Mouse (Mus musculus): ENCODE results near the gene Kif2c. TPM values are rescaled to one million over a fixed set of nuclear protein-coding genes. Genes with fewer than 3 reads are reported as not detected.

Kif2c gene
- polyA plus RNA-seq (2014; fragmentation: Nextera tagmentation; extraction: Ambion mirVana): 7.2 and 16.0 TPM in 2 replicates

DNA sequence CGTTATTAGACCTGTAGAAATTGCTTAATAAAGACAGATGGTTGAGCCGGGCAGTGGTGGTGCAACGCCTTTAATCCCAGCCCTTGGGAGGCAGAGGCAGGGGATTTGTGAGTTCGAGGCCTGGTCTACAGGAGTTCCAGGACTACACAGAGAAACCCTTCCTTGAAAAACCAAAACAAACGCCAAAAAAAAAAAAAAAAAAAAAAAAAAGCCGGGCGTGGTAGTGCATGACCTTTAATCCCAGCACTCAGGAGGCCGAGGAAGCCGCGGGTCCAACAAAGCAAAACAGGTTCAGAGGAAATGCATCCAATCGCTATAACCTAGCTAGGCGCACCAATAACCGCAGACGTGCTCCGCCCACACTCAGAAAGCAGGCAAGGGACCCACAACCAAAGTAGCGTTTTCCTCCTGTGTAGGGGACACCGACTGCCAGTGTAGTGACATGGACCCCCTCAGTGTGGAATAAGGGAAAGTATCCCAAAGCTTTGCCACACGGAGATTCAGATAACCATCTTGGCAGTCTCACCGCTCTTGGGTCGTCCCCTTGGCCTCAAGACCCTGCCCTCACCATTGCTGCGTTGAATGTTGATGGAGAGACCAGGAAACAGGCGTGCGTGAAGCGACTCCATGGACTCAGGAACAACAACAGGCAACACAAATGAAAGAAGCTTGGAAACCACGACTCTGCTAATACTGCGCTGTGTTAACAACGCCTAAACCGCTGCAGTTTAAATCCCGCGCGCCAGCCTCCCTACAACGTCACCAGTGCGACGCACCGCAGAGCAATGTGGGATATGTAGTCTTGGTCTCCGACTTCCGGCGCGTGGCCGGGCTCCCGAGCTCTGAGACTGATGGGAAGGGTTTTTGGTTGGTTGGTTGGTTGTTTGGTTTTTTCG is at the start of gene Kif2c:
TSS of gene Kif2c (minus strand) at position 777 of the 896 bp plus-strand sequence.
- Histone ChIP-seq H3K4me3 (replicated peaks; ENCODE audit: low read depth, low read length) (peak within 1 kb of the TSS; percentile 38), H3K4me2 (ENCODE audit: low read length) (peak within 1 kb of the TSS; percentile 76), H3K36me3 (ENCODE audit: control insufficient read depth, insufficient read depth, low read length) (no peaks in the 10 kb centered on the region; the same call in 1 of the 2 replicates), H3K9ac (replicated peaks; ENCODE audit: low read length) (peak within 1 kb of the TSS; percentile 51; the same call in 1 of the 2 replicates), H3K4me1 (ENCODE audit: control insufficient read depth, insufficient read depth, low read length) (peaks cover 15% of the 10 kb centered on the region), H3K27me3 (ENCODE audit: control insufficient read depth, insufficient read depth, low read length) (no peaks in the 10 kb centered on the region), H3K27ac (replicated peaks; ENCODE audit: low read depth, low read length) (0 out of 2 replicates have a peak within 1 kb of the TSS, but pooled peaks have one; percentile 58), H3K9me3 (ENCODE audit: control insufficient read depth, low read length) (no peaks in the 10 kb centered on the region)
- under 1% methylated on average over 42 of the region's 42 CpGs for WGBS
- ATAC-seq (ENCODE audit: low FRiP score, low TSS enrichment): peak; percentile 96
- peak; percentile 97 for DNase-seq

- Histone ChIP-seq H3K27ac (replicated peaks; ENCODE audit: low read depth, low read length) (no peak overlapping the region), H3K4me3 (replicated peaks; ENCODE audit: low read depth, low read length) (no peak overlapping the region), H3K27me3 (ENCODE audit: control insufficient read depth, insufficient read depth, low read length) (no peaks in the 10 kb centered on the region), H3K36me3 (ENCODE audit: control insufficient read depth, insufficient read depth, low read length) (no peaks in the 10 kb centered on the region), H3K9ac (replicated peaks; ENCODE audit: low read length) (no peak overlapping the region), H3K4me1 (ENCODE audit: control insufficient read depth, insufficient read depth, low read length) (no peaks in the 10 kb centered on the region), H3K4me2 (ENCODE audit: low read length) (no peak overlapping the region), H3K9me3 (ENCODE audit: control insufficient read depth, low read length) (no peaks in the 10 kb centered on the region)
- no peak for ATAC-seq (ENCODE audit: low FRiP score, low TSS enrichment)
- WGBS: 85% methylated on average over 2 of the region's 2 CpGs
- no peak for DNase-seq
These were observed 48.8 kb upstream of the Kif2c start for GRCm38 (mm10) chr4:117231208-117231607.

DNA sequence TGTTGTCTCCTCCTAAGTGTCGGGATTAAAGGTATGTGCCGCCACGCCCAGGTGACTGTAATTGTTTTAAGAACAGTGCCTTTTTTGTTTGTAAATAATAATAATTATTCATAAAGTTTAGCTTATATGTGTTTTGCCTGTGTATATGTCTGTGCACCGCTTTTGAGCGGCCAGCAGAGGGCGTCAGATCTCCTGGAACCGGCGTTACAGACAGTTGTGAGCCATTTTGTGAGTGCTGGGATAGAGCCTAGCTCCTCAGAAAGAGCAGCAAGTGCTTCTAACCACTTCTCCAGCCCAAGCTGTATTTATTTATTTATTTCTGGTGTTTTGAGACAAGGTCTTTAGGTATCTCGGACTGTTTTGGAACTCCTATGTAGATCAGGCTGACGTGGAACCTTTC is 47.9 kb upstream of the Kif2c start:
- Histone ChIP-seq H3K4me2 (ENCODE audit: low read length) (no peak overlapping the region), H3K36me3 (ENCODE audit: control insufficient read depth, insufficient read depth, low read length) (no peaks in the 10 kb centered on the region), H3K4me1 (ENCODE audit: control insufficient read depth, insufficient read depth, low read length) (no peaks in the 10 kb centered on the region), H3K4me3 (replicated peaks; ENCODE audit: low read depth, low read length) (no peak overlapping the region), H3K27me3 (ENCODE audit: control insufficient read depth, insufficient read depth, low read length) (no peaks in the 10 kb centered on the region), H3K9ac (replicated peaks; ENCODE audit: low read length) (no peak overlapping the region), H3K9me3 (ENCODE audit: control insufficient read depth, low read length) (no peaks in the 10 kb centered on the region), H3K27ac (replicated peaks; ENCODE audit: low read depth, low read length) (no peak overlapping the region)
- 49% methylated on average over 10 of the region's 10 CpGs for WGBS
- DNase-seq (no peak), ATAC-seq (ENCODE audit: low FRiP score, low TSS enrichment) (no peak)

DNA sequence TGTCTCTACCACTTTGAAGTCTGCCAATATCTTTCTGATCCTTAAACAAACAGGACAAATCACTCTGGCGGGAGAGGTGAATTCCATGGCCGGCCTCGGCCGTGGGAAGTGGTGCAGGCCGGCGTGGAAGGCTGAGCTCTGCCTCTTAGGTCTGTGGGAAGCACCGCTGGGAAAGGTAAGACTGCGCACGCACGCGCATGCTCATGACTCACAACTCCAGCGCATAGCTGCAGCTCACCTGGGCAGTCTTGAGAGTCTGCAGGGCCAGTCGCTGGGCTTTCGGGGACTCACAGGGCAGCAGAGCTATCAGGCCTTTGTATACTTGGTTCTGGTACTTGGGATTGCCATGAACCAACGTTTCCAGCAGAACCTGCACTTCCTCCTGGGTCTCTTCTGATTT is 47.2 kb upstream of the Kif2c start:
- Histone ChIP-seq H3K4me3 (replicated peaks; ENCODE audit: low read depth, low read length) (no peak overlapping the region), H3K36me3 (ENCODE audit: control insufficient read depth, insufficient read depth, low read length) (no peaks in the 10 kb centered on the region), H3K9me3 (ENCODE audit: control insufficient read depth, low read length) (no peaks in the 10 kb centered on the region), H3K4me1 (ENCODE audit: control insufficient read depth, insufficient read depth, low read length) (no peaks in the 10 kb centered on the region), H3K9ac (replicated peaks; ENCODE audit: low read length) (no peak overlapping the region), H3K4me2 (ENCODE audit: low read length) (no peak overlapping the region), H3K27me3 (ENCODE audit: control insufficient read depth, insufficient read depth, low read length) (no peaks in the 10 kb centered on the region), H3K27ac (replicated peaks; ENCODE audit: low read depth, low read length) (no peak overlapping the region)
- DNase-seq: no peak
- ATAC-seq (ENCODE audit: low FRiP score, low TSS enrichment): no peak
- 72% methylated on average over 15 of the region's 15 CpGs for WGBS

DNA sequence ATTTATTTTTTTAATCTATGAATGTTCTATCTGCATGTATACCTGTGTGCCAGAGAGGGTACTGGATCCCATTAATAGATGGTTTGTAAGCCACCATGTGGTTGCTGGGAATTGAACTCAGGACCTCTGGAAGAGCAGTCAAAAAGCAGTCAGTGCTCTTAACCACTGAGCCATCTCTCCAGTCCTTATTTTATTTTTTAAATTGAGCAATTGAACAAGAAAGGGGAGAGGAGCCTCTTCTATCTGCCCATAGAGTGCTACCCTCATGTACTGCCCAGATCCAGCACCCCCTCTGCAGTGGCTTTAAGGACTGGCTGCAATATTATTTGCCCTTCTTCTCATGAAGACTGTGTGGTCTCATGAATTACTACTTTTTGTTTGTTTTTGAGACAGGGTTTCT is 42.8 kb upstream of the Kif2c start:
- Histone ChIP-seq H3K4me2 (ENCODE audit: low read length) (no peak overlapping the region), H3K4me3 (replicated peaks; ENCODE audit: low read depth, low read length) (no peak overlapping the region), H3K27ac (replicated peaks; ENCODE audit: low read depth, low read length) (no peak overlapping the region), H3K36me3 (ENCODE audit: control insufficient read depth, insufficient read depth, low read length) (no peaks in the 10 kb centered on the region), H3K9ac (replicated peaks; ENCODE audit: low read length) (no peak overlapping the region), H3K9me3 (ENCODE audit: control insufficient read depth, low read length) (no peaks in the 10 kb centered on the region), H3K27me3 (ENCODE audit: control insufficient read depth, insufficient read depth, low read length) (no peaks in the 10 kb centered on the region), H3K4me1 (ENCODE audit: control insufficient read depth, insufficient read depth, low read length) (no peaks in the 10 kb centered on the region)
- DNase-seq (no peak), ATAC-seq (ENCODE audit: low FRiP score, low TSS enrichment) (no peak)

- 78% methylated on average over 8 of the region's 8 CpGs for WGBS
- Histone ChIP-seq H3K4me2 (ENCODE audit: low read length) (no peak overlapping the region), H3K4me1 (ENCODE audit: control insufficient read depth, insufficient read depth, low read length) (no peaks in the 10 kb centered on the region), H3K27ac (replicated peaks; ENCODE audit: low read depth, low read length) (no peak overlapping the region), H3K27me3 (ENCODE audit: control insufficient read depth, insufficient read depth, low read length) (no peaks in the 10 kb centered on the region), H3K36me3 (ENCODE audit: control insufficient read depth, insufficient read depth, low read length) (no peaks in the 10 kb centered on the region), H3K9me3 (ENCODE audit: control insufficient read depth, low read length) (no peaks in the 10 kb centered on the region), H3K9ac (replicated peaks; ENCODE audit: low read length) (no peak overlapping the region), H3K4me3 (replicated peaks; ENCODE audit: low read depth, low read length) (no peak overlapping the region)
- no peak for DNase-seq
- ATAC-seq (ENCODE audit: low FRiP score, low TSS enrichment): no peak
These were observed 41.7 kb upstream of the Kif2c start for GRCm38 (mm10) chr4:117224122-117224521.

DNA sequence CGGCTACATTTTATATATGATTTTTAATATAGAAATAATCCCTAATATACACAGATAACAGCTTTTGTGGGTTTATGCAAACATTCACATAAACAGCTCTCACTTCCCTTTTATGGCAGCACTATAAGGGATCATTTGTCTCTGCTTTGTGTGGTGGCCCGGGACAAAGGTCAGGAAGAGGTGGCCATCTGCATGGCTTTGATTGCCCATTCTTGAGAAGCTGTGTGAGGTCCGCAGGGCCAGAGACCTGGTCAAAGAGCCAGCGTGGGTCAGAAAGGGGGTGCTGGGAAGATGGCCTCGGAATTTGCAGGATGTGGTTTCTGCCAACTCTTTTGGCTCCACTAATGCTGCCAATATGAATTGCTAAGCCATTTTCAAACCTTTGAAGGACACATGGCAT is 40.6 kb upstream of the Kif2c start:
- no peaks in the 10 kb centered on the region for H3K27me3 ChIP-seq (ENCODE audit: control insufficient read depth, insufficient read depth, low read length)
- DNase-seq (no peak), ATAC-seq (ENCODE audit: low FRiP score, low TSS enrichment) (no peak)
- no peaks in the 10 kb centered on the region for H3K9me3 ChIP-seq (ENCODE audit: control insufficient read depth, low read length)
- H3K4me1 ChIP-seq (ENCODE audit: control insufficient read depth, insufficient read depth, low read length): no peaks in the 10 kb centered on the region
- WGBS: 71% methylated on average over 5 of the region's 5 CpGs
- H3K4me2 ChIP-seq (ENCODE audit: low read length): no peak overlapping the region
- H3K9ac ChIP-seq (replicated peaks; ENCODE audit: low read length): no peak overlapping the region
- no peaks in the 10 kb centered on the region for H3K36me3 ChIP-seq (ENCODE audit: control insufficient read depth, insufficient read depth, low read length)
- no peak overlapping the region for H3K4me3 ChIP-seq (replicated peaks; ENCODE audit: low read depth, low read length)
- H3K27ac ChIP-seq (replicated peaks; ENCODE audit: low read depth, low read length): no peak overlapping the region

GRCm38 (mm10) chr4:117221836-117222235 is 39.4 kb upstream of the Kif2c start:
- DNase-seq (no peak), ATAC-seq (ENCODE audit: low FRiP score, low TSS enrichment) (no peak)
- H3K36me3 ChIP-seq (ENCODE audit: control insufficient read depth, insufficient read depth, low read length): no peaks in the 10 kb centered on the region
- no peak overlapping the region for H3K4me3 ChIP-seq (replicated peaks; ENCODE audit: low read depth, low read length)
- H3K4me2 ChIP-seq (ENCODE audit: low read length): no peak overlapping the region
- no peaks in the 10 kb centered on the region for H3K27me3 ChIP-seq (ENCODE audit: control insufficient read depth, insufficient read depth, low read length)
- no peak overlapping the region for H3K9ac ChIP-seq (replicated peaks; ENCODE audit: low read length)
- H3K27ac ChIP-seq (replicated peaks; ENCODE audit: low read depth, low read length): no peak overlapping the region
- H3K9me3 ChIP-seq (ENCODE audit: control insufficient read depth, low read length): no peaks in the 10 kb centered on the region
- WGBS: 85% methylated on average over 9 of the region's 9 CpGs
- H3K4me1 ChIP-seq (ENCODE audit: control insufficient read depth, insufficient read depth, low read length): no peaks in the 10 kb centered on the region
